Mouse (Mus musculus) hematopoietic multipotent progenitor cell, adult 10-12 weeks (in vitro differentiated cells): Measurements from ENCODE around the gene Ahcy. TPM values are rescaled to one million over a fixed set of nuclear protein-coding genes. Genes with fewer than 3 reads are reported as not detected.

Experiments
- polyA plus RNA-seq: library from polyadenylated mRNA; stranded (reverse); fragments of >175 nt; gene quantifications from 2 replicates; pipeline ENCODE4 v1.2.3, GENCODE M21; 2012; ENCODE audit warnings: low replicate concordance

The Ahcy gene
- polyA plus RNA-seq, result 1.4 and 4.7 TPM in 2 replicates

DNA sequence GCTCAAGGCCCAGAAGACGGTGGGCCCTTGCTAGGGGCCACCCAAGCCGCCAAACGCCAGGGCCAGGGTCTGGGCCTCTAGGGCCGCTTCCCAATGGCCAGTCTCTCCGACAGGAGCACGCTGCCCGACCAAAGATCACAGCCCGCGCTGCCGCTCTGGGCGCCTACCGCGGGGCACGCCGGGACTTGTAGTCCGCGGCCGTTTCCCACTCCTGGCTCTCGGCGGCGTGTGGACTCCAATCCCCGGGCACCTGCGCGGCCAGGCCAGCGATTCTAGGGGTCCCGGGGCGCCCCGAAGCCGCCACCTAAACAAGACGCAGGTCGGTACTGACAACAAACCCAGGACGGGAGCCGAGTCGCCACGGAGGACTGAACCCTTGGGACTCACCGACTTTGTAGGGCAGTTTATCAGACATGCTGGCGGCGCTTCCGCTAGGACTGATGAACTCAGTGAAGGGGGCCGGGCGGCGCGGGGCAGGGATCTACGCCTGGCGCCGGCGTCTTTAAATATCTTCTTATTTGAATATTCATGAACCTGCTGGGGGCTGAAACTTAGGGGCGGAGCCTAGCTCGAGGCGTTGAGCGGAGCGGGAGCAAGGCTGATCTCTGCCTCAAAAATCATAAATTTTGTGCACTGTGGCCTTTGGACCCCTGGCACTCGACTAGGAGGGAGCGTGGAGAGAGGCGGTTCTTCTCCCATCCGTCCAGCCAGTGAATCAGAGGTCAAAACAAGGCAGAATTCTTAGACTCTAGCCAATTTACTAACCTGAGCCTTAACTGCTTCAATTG is at the start of gene Ahcy:
Gene Ahcy (minus strand): TSS at position 520 of the 788 bp plus-strand sequence.

DNA sequence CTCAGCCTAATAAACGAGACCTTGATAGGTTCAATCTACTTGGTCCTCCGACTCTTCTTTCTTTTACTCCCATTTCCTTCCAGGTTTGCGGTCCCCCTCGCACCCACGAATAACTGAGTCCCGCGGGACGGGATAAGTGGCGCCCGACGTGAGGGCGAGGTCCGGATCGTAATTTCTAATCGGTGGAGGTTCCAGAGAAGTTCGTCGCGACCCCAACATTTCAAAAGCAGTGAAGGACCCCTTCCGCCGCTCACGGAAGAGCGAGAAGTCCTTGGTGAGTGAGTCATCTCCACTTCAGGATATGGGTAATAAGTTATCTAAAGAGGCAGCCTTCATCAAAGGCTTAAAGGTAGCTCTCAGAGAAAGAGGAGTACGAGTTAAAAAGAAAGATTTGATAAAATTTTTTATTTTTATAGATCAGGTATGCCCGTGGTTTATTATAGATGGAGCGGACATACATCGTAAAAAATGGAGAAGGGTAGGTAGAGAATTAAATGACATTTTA is 56.0 kb downstream of the Ahcy start, which contains the start of gene Gm14226:
Gene Gm14226 (plus strand): TSS at position 16 of the 505 bp plus-strand sequence.

Other genes with a start within 250 kb of the Ahcy start
- 4.0 and 12.7 TPM in 2 replicates for gene Eif2s2, start 181.6 kb downstream of the Ahcy start, polyA plus RNA-seq
- gene Gm14226, start 56.2 kb downstream of the Ahcy start, polyA plus RNA-seq, result 0.15 TPM in 1 of 2 replicates, not detected in the other
- 3.5 and 5.6 TPM in 2 replicates for gene Itch, start 59.0 kb upstream of the Ahcy start, polyA plus RNA-seq
- gene Dynlrb1, start 162.0 kb upstream of the Ahcy start, polyA plus RNA-seq, result 19.7 and 122 TPM in 2 replicates
- gene Map1lc3a, start 201.8 kb upstream of the Ahcy start, polyA plus RNA-seq, result 29.5 and 59.6 TPM in 2 replicates